Mouse (Mus musculus) embryonic facial prominence, embryonic 13.5 days (tissue): ENCODE results near the gene Spry1. TPM values are rescaled to one million over a fixed set of nuclear protein-coding genes. Genes with fewer than 3 reads are reported as not detected.
A peak's percentile ranks its signal among the peaks of the same experiment; 100 is the strongest.

Experiments
- ATAC-seq: fragments of 200-750 bp; cut with Nextera tagmentation; 2 replicates; pipeline ENCODE4 v1.8.0; 2017; ENCODE audit warnings: low read depth; ENCODE audit not compliant: insufficient number of reproducible peaks, insufficient read depth, low FRiP score, low TSS enrichment
- H3K27ac ChIP-seq: fragments of 300-500 bp; sonication (generic); 2 replicates; pipeline ENCODE4 v1.5.1; 2015; ENCODE audit warnings: moderate library complexity, mild to moderate bottlenecking, inconsistent platforms
- H3K27me3 ChIP-seq: fragments of 300-500 bp; sonication (generic); 2 replicates; pipeline ENCODE4 v1.6.1; 2015; ENCODE audit warnings: mild to moderate bottlenecking, inconsistent platforms
- H3K36me3 ChIP-seq: fragments of 300-500 bp; sonication (generic); 2 replicates; pipeline ENCODE4 v1.6.1; 2015; ENCODE audit warnings: mild to moderate bottlenecking, inconsistent platforms
- H3K4me1 ChIP-seq: fragments of 300-500 bp; sonication (generic); 2 replicates; pipeline ENCODE4 v1.6.1; 2015; ENCODE audit warnings: inconsistent platforms
- H3K4me2 ChIP-seq: fragments of 300-500 bp; sonication (generic); 2 replicates; pipeline ENCODE4 v1.6.1; 2015; ENCODE audit warnings: moderate library complexity, mild to moderate bottlenecking, inconsistent platforms
- H3K4me3 ChIP-seq: fragments of 300-500 bp; sonication (generic); 2 replicates; pipeline ENCODE4 v1.5.1; 2015; ENCODE audit warnings: mild to moderate bottlenecking, inconsistent platforms
- H3K9ac ChIP-seq: fragments of 300-500 bp; sonication (generic); 2 replicates; pipeline ENCODE4 v1.6.1; 2015; ENCODE audit warnings: mild to moderate bottlenecking, inconsistent platforms
- H3K9me3 ChIP-seq: fragments of 300-500 bp; sonication (generic); 2 replicates; pipeline ENCODE4 v1.6.1; 2016; ENCODE audit warnings: inconsistent platforms
- WGBS: fragments of 180-500 bp; shearing (Covaris S2); methylation state at CpG from one replicate; pipeline ENCODE4 v1.1.7; 2015; ENCODE audit warnings: mixed read lengths; 5-methylcytosine and 5-hydroxymethylcytosine counted together
- polyA plus RNA-seq: library from polyadenylated mRNA; unstranded; fragments of >200 nt; fragmentation: Nextera tagmentation; extraction: Ambion mirVana; gene quantifications from 2 replicates; pipeline ENCODE4 v1.2.1, GENCODE M21; 2015

Gene Spry1
- polyA plus RNA-seq, 1 experiment from 2014 or later, result 12.6 TPM

- no peak for ATAC-seq
- H3K4me1 ChIP-seq, result peaks cover 12% of the 10 kb centered on the region; the same call in 1 of the 2 replicates
- H3K27ac ChIP-seq, result no peak overlapping the region
- no peaks in the 10 kb centered on the region for H3K36me3 ChIP-seq
- H3K9ac ChIP-seq, result no peak overlapping the region
- H3K4me3 ChIP-seq, result no peak overlapping the region
- WGBS, result 49% methylated on average over 13 of the region's 13 CpGs
- H3K9me3 ChIP-seq, result peaks cover 14% of the 10 kb centered on the region
- H3K27me3 ChIP-seq, result peaks cover 9% of the 10 kb centered on the region; the same call in 1 of the 2 replicates
- H3K4me2 ChIP-seq, result no peak overlapping the region
Observed at GRCm38 (mm10) chr3:37673513-37674261, 33.9 kb downstream of the Spry1 start.

- Histone ChIP-seq H3K36me3 (no peaks in the 10 kb centered on the region), H3K4me1 (peaks cover 12% of the 10 kb centered on the region; the same call in 1 of the 2 replicates), H3K9me3 (0 out of 2 replicates have a peak, but pooled peaks cover under 1% of the 10 kb centered on the region), H3K27ac (no peak overlapping the region), H3K4me3 (no peak overlapping the region), H3K9ac (no peak overlapping the region), H3K27me3 (peaks cover 9% of the 10 kb centered on the region; the same call in 1 of the 2 replicates), H3K4me2 (no peak overlapping the region)
- ATAC-seq, result no peak
- WGBS, result 80% methylated on average over 11 of the region's 11 CpGs
Observed at GRCm38 (mm10) chr3:37675056-37675525, 35.3 kb downstream of the Spry1 start.

- H3K4me3 ChIP-seq, result no peak overlapping the region
- no peak overlapping the region for H3K9ac ChIP-seq
- ATAC-seq, result no peak
- H3K4me1 ChIP-seq, result peaks cover 12% of the 10 kb centered on the region; the same call in 1 of the 2 replicates
- WGBS, result 82% methylated on average over 8 of the region's 8 CpGs
- no peaks in the 10 kb centered on the region for H3K9me3 ChIP-seq
- no peak overlapping the region for H3K4me2 ChIP-seq
- no peak overlapping the region for H3K27ac ChIP-seq
- H3K36me3 ChIP-seq, result no peaks in the 10 kb centered on the region
- peaks cover 9% of the 10 kb centered on the region; the same call in 1 of the 2 replicates for H3K27me3 ChIP-seq
Observed at GRCm38 (mm10) chr3:37676291-37676690, 36.5 kb downstream of the Spry1 start.

- Histone ChIP-seq H3K9ac (no peak overlapping the region), H3K4me3 (no peak overlapping the region), H3K9me3 (no peaks in the 10 kb centered on the region), H3K4me2 (no peak overlapping the region), H3K27me3 (no peaks in the 10 kb centered on the region), H3K4me1 (peaks cover 12% of the 10 kb centered on the region), H3K27ac (no peak overlapping the region), H3K36me3 (no peaks in the 10 kb centered on the region)
- 50% methylated on average over 7 of the region's 7 CpGs for WGBS
- no peak for ATAC-seq
Observed at GRCm38 (mm10) chr3:37686219-37686618, 46.5 kb downstream of the Spry1 start.

DNA sequence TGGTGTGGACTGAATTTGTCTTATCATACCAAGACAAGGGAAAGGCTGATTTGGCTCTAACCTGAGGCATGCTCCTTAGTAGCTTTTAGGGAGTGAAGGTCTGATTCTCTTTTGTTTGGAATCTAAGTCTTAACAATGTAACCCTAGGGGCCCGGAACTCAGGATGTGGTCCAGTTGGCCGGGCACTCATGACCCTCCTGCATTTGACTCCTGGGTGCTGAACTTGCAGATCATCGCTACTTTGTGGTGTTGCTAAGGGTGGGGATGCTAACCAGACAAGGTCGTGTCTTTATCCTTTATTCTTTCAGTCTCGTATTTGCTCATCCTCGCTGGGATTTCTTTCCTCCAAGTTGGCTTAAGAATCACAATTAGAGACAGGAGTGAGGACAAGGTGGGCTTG is 47.0 kb downstream of the Spry1 start:
- peak overlapping the region; percentile 39 for H3K4me3 ChIP-seq
- H3K27me3 ChIP-seq, result no peaks in the 10 kb centered on the region
- no peaks in the 10 kb centered on the region for H3K36me3 ChIP-seq
- H3K9ac ChIP-seq, result peak overlapping the region; percentile 62
- peak overlapping the region; percentile 51; the same call in 1 of the 2 replicates for H3K27ac ChIP-seq
- H3K4me2 ChIP-seq, result peak overlapping the region; percentile 68
- H3K4me1 ChIP-seq, result peaks cover 12% of the 10 kb centered on the region
- 20% methylated on average over 6 of the region's 6 CpGs for WGBS
- H3K9me3 ChIP-seq, result no peaks in the 10 kb centered on the region
- ATAC-seq, result no peak

- peak overlapping the region; percentile 51; the same call in 1 of the 2 replicates for H3K27ac ChIP-seq
- peaks cover 12% of the 10 kb centered on the region for H3K4me1 ChIP-seq
- H3K4me2 ChIP-seq, result peak overlapping the region; percentile 68
- no peaks in the 10 kb centered on the region for H3K27me3 ChIP-seq
- peak overlapping the region; percentile 39 for H3K4me3 ChIP-seq
- no peaks in the 10 kb centered on the region for H3K9me3 ChIP-seq
- peak overlapping the region; percentile 62 for H3K9ac ChIP-seq
- WGBS, result 19% methylated on average over 28 of the region's 28 CpGs
- ATAC-seq, result peak; percentile 56; the same call in 1 of the 2 replicates
- no peaks in the 10 kb centered on the region for H3K36me3 ChIP-seq
Observed at GRCm38 (mm10) chr3:37687158-37687980, 47.6 kb downstream of the Spry1 start.

GRCm38 (mm10) chr3:37692945-37693344 is 53.2 kb downstream of the Spry1 start:
- ATAC-seq, result no peak

DNA sequence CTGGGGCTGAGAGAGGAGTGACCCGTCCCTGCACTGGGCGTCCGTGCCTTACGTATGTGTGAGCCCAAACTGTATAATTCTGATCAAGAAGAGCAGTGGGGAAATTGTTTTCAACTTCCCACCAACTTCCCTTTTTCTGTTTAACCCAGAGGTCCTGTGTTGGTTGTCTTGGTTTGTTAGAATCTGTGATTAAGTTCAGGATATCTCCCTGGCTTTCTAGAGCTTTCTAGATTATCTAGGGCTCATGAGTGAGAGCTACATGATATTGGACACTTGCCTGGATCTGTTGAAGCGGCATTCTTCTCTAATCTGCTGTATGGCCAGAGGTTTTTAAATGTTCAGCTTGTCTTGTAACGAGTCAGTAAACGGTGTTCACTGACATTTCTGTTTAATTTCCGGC is 53.8 kb downstream of the Spry1 start:
- Histone ChIP-seq H3K4me2 (no peak overlapping the region), H3K4me1 (0 out of 2 replicates have a peak, but pooled peaks cover 3% of the 10 kb centered on the region), H3K36me3 (no peaks in the 10 kb centered on the region), H3K9ac (no peak overlapping the region), H3K27ac (no peak overlapping the region), H3K27me3 (no peaks in the 10 kb centered on the region), H3K9me3 (no peaks in the 10 kb centered on the region), H3K4me3 (no peak overlapping the region)
- 80% methylated on average over 8 of the region's 8 CpGs for WGBS
- no peak for ATAC-seq

More at GRCm38 (mm10) chr3:37692945-37693344, 53.2 kb downstream of the Spry1 start:
- no peaks in the 10 kb centered on the region for H3K36me3 ChIP-seq
- H3K4me2 ChIP-seq, result no peak overlapping the region
- H3K4me3 ChIP-seq, result no peak overlapping the region
- H3K27me3 ChIP-seq, result no peaks in the 10 kb centered on the region
- H3K4me1 ChIP-seq, result 0 out of 2 replicates have a peak, but pooled peaks cover 3% of the 10 kb centered on the region
- no peaks in the 10 kb centered on the region for H3K9me3 ChIP-seq
- WGBS, result 79% methylated on average over 4 of the region's 4 CpGs
- no peak overlapping the region for H3K9ac ChIP-seq
- H3K27ac ChIP-seq, result no peak overlapping the region

Other genes starting within 250 kb of the Spry1 start
- gene Spata5, start 220.1 kb upstream of the Spry1 start, polyA plus RNA-seq, result 42.8 and 47.0 TPM in 2 replicates
- 4.7 and 6.5 TPM in 2 replicates for gene Nudt6, start 219.7 kb upstream of the Spry1 start, polyA plus RNA-seq
- gene Gm5148, start 84.5 kb downstream of the Spry1 start, polyA plus RNA-seq, result 6.2 and 7.5 TPM in 2 replicates